Mouse (Mus musculus): ENCODE data around the gene Ccdc149. TPM values are rescaled to one million over a fixed set of nuclear protein-coding genes. Genes with fewer than 3 reads are reported as not detected.

Ccdc149 gene
- polyA plus RNA-seq, 1 experiment from 2014 or later, result not detected

- WGBS (ENCODE audit: missing documents), result 31% methylated on average over 3 of the region's 3 CpGs
- Histone ChIP-seq H3K79me2 (ENCODE audit: inconsistent target) (no peaks in the 10 kb centered on the region), H3K36me3 (ENCODE audit: inconsistent target) (no peaks in the 10 kb centered on the region), H3K27ac (no peak overlapping the region), H3K4me3 (ENCODE audit: inconsistent target) (no peak overlapping the region)
Measured at GRCm38 (mm10) chr5:52423893-52424292, 47.4 kb downstream of the Ccdc149 start.

- Histone ChIP-seq H3K27ac (no peak overlapping the region), H3K36me3 (ENCODE audit: inconsistent target) (no peaks in the 10 kb centered on the region), H3K4me3 (ENCODE audit: inconsistent target) (no peak overlapping the region), H3K79me2 (ENCODE audit: inconsistent target) (no peaks in the 10 kb centered on the region)
- 94% methylated on average over 2 of the region's 2 CpGs for WGBS (ENCODE audit: missing documents)
Measured at GRCm38 (mm10) chr5:52416485-52416884, 54.8 kb downstream of the Ccdc149 start.

DNA sequence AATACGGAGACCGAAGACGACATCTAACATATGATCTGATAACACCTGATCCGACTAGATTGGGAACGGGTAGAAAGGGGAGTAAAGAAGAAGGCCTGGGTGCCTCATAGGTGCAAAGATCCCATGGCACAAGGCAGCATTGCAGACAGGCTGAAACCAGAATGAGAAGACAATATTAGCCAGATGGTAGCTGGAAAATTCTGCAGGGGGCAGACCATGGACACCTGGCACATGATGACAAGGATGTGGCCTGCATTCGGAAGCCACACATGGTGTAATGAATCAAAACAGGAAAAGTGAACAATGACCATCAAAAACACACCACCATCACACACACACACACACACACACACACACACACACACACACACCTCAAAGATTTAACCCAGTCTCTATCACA, 55.4 kb downstream of the Ccdc149 start:
- H3K27ac ChIP-seq, result no peak overlapping the region
- no peaks in the 10 kb centered on the region for H3K36me3 ChIP-seq (ENCODE audit: inconsistent target)
- no peak overlapping the region for H3K4me3 ChIP-seq (ENCODE audit: inconsistent target)
- no peaks in the 10 kb centered on the region for H3K79me2 ChIP-seq (ENCODE audit: inconsistent target)
- 93% methylated on average over 6 of the region's 6 CpGs for WGBS (ENCODE audit: missing documents)

DNA sequence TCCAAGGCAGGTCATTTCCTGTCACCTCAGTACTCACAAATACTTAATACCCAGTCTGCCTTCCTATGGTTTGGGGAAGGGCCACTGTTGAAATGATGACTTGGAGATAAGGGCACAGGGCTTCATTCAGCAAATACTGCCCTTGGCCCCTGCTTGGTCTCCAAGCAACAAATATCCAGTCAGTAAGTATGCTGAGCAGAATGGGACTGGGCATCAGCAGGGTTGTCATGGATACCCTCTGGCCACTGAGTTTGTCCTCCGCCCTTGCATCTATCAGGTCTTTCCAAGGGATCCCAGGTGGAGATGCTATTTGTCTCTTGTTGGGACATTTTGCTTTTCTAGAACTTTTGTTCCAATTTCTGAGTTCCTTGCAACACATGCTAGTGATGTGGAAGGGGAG, 56.1 kb downstream of the Ccdc149 start:
- 93% methylated on average over 1 of the region's 1 CpGs for WGBS (ENCODE audit: missing documents)
- H3K4me3 ChIP-seq (ENCODE audit: inconsistent target), result no peak overlapping the region
- H3K79me2 ChIP-seq (ENCODE audit: inconsistent target), result no peaks in the 10 kb centered on the region
- H3K27ac ChIP-seq, result no peak overlapping the region
- H3K36me3 ChIP-seq (ENCODE audit: inconsistent target), result no peaks in the 10 kb centered on the region

DNA sequence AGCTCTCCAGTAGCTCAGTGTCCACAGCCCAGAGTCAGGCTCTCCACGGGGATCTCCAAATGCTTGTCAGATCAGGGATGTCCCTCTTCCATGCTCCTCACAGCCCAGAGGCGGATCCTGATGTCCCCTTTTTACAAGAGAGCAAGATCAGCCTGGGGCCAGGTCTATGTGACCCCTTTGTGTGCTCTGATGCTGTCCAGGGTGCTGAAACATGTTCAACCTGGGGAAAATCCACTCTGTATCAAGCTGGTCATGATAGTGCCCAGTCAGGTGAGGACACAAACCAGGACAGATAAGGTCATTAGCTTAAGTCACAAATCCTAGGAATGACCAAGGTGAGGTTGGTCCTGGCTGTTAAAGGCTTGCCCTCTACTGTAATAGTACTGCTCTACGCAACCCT, 59.8 kb downstream of the Ccdc149 start:
- Histone ChIP-seq H3K36me3 (ENCODE audit: inconsistent target) (no peaks in the 10 kb centered on the region), H3K79me2 (ENCODE audit: inconsistent target) (no peaks in the 10 kb centered on the region), H3K4me3 (ENCODE audit: inconsistent target) (no peak overlapping the region), H3K27ac (no peak overlapping the region)
- whole genome bisulfite sequencing (ENCODE audit: missing documents), result 78% methylated on average over 3 of the region's 3 CpGs

DNA sequence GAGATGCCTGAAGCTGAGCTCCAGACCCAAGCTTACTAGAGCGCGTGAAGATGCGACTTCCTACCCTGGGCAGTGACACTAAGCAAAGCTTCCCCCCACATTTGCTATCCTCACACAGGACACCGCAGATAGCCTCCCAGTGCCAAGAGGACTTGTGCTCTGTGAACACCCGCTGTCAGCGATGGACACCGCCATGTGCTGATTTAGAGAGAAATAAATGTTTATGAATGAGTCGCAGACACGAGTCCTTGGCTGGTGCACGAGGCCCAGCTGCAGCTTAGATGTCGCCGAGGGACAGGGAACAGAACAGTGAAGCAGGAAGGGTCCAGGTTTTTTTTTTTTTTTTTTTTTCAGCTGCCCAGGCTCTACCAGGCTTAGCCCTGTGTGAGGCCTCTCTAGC, 61.1 kb downstream of the Ccdc149 start:
- WGBS (ENCODE audit: missing documents), result 95% methylated on average over 8 of the region's 12 CpGs
- Histone ChIP-seq H3K27ac (no peak overlapping the region), H3K79me2 (ENCODE audit: inconsistent target) (no peaks in the 10 kb centered on the region), H3K4me3 (ENCODE audit: inconsistent target) (no peak overlapping the region), H3K36me3 (ENCODE audit: inconsistent target) (no peaks in the 10 kb centered on the region)

GRCm38 (mm10) chr5:52408668-52409315, 62.5 kb downstream of the Ccdc149 start:
- no peak overlapping the region for H3K4me3 ChIP-seq (ENCODE audit: inconsistent target)
- no peaks in the 10 kb centered on the region for H3K79me2 ChIP-seq (ENCODE audit: inconsistent target)
- no peak overlapping the region for H3K27ac ChIP-seq
- 92% methylated on average over 7 of the region's 7 CpGs for WGBS (ENCODE audit: missing documents)
- no peaks in the 10 kb centered on the region for H3K36me3 ChIP-seq (ENCODE audit: inconsistent target)

DNA sequence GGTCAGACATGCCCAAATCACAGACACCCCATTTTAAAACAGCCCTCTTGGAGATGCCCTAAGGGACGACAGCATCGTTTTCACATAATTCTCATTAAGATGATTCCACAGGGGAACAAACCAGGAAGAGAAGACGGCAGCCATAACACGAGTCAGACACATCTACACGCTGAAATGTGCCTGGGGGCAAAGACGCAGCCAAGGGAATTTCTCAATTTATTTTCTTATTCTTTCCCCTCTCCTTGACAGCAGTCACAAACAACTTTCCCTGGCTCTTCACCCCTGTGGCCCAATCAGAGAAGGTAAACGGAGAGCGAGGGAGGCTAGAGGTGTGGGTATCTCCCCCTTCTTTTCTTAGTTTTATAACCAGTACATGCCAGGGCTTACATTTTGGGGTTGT, 66.9 kb downstream of the Ccdc149 start:
- no peak overlapping the region for H3K4me3 ChIP-seq (ENCODE audit: inconsistent target)
- no peaks in the 10 kb centered on the region for H3K79me2 ChIP-seq (ENCODE audit: inconsistent target)
- no peaks in the 10 kb centered on the region for H3K36me3 ChIP-seq (ENCODE audit: inconsistent target)
- no peak overlapping the region for H3K27ac ChIP-seq
- 92% methylated on average over 8 of the region's 8 CpGs for WGBS (ENCODE audit: missing documents)

GRCm38 (mm10) chr5:52393756-52394155, 77.6 kb downstream of the Ccdc149 start:
- Histone ChIP-seq H3K36me3 (ENCODE audit: inconsistent target) (no peaks in the 10 kb centered on the region), H3K79me2 (ENCODE audit: inconsistent target) (no peaks in the 10 kb centered on the region), H3K27ac (no peak overlapping the region), H3K4me3 (ENCODE audit: inconsistent target) (no peak overlapping the region)
- 94% methylated on average over 4 of the region's 4 CpGs for WGBS (ENCODE audit: missing documents)

DNA sequence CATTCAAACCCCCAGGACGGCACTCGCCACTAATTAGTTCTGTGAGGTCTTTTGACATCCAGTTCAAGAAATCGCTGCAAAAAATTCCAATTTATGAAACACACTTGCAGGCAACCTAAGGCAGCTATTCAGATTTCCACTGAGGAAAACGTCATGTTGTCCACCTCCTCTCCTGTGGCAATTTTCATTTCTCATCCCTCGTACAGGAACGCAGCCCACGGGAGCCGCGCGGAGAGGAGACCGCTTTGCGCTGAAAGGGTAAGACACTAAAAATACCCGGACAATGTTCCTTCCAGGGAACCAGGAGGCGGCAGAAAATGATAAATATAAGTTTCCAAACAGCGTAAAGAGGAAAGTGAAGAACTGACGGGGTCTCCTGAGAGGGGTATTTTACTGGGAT, 79.8 kb downstream of the Ccdc149 start:
- H3K36me3 ChIP-seq (ENCODE audit: inconsistent target), result no peaks in the 10 kb centered on the region
- no peaks in the 10 kb centered on the region for H3K79me2 ChIP-seq (ENCODE audit: inconsistent target)
- no peak overlapping the region for H3K4me3 ChIP-seq (ENCODE audit: inconsistent target)
- 88% methylated on average over 16 of the region's 16 CpGs for WGBS (ENCODE audit: missing documents)
- no peak overlapping the region for H3K27ac ChIP-seq

- 94% methylated on average over 6 of the region's 6 CpGs for WGBS (ENCODE audit: missing documents)
- H3K36me3 ChIP-seq (ENCODE audit: inconsistent target), result no peaks in the 10 kb centered on the region
- no peaks in the 10 kb centered on the region for H3K79me2 ChIP-seq (ENCODE audit: inconsistent target)
- H3K4me3 ChIP-seq (ENCODE audit: inconsistent target), result no peak overlapping the region
- H3K27ac ChIP-seq, result no peak overlapping the region
Measured at GRCm38 (mm10) chr5:52390381-52390780, 80.9 kb downstream of the Ccdc149 start.

- Histone ChIP-seq H3K4me3 (ENCODE audit: inconsistent target) (no peak overlapping the region), H3K36me3 (ENCODE audit: inconsistent target) (no peaks in the 10 kb centered on the region), H3K27ac (no peak overlapping the region), H3K79me2 (ENCODE audit: inconsistent target) (no peaks in the 10 kb centered on the region)
- 91% methylated on average over 7 of the region's 7 CpGs for WGBS (ENCODE audit: missing documents)
Measured at GRCm38 (mm10) chr5:52388092-52388749, 83.1 kb downstream of the Ccdc149 start.

GRCm38 (mm10) chr5:52386016-52386415, 85.3 kb downstream of the Ccdc149 start:
- no peaks in the 10 kb centered on the region for H3K36me3 ChIP-seq (ENCODE audit: inconsistent target)
- no peak overlapping the region for H3K27ac ChIP-seq
- 39% methylated on average over 2 of the region's 2 CpGs for WGBS (ENCODE audit: missing documents)
- H3K4me3 ChIP-seq (ENCODE audit: inconsistent target), result no peak overlapping the region
- no peaks in the 10 kb centered on the region for H3K79me2 ChIP-seq (ENCODE audit: inconsistent target)

DNA sequence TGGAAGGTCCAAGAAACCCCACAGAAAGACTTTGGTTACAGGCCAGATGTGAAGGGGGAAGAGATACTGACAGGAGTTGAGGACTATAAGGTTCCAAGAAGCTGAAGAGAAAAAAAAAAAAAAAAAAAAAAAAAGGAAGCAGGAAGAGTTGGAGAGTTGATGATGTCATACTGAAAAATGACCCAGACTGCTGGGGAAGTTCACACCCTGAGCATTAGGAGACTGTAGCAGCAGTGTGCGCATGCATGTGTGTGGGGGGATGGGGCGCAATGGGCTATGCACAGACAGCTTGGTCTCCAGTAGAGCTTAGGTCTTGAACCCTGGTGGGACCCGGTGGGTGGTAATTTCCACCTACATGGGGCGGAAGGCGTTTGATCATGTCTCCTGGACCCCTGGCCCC, 87.6 kb downstream of the Ccdc149 start:
- H3K27ac ChIP-seq, result no peak overlapping the region
- H3K79me2 ChIP-seq (ENCODE audit: inconsistent target), result no peaks in the 10 kb centered on the region
- WGBS (ENCODE audit: missing documents), result 97% methylated on average over 5 of the region's 5 CpGs
- H3K36me3 ChIP-seq (ENCODE audit: inconsistent target), result no peaks in the 10 kb centered on the region
- H3K4me3 ChIP-seq (ENCODE audit: inconsistent target), result no peak overlapping the region

DNA sequence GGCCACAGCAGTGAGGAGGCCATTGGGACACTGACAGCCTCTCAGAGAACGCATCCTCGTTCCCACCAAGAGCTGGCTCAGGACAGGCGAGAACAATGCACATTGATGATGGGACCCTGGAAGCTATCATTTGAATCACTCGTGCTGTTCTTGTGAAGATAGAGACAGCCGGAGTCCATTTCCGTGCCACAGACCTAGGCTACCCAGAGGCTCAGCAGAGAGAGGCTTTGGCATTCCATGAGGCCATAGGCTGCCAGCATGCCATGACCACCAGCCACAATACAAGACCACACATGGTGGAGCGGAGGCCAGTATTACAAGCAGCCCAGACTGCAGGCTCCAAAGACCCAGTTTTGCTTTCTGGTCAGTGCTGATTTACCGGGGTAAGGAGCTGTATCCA, 88.5 kb downstream of the Ccdc149 start:
- Histone ChIP-seq H3K27ac (no peak overlapping the region), H3K4me3 (ENCODE audit: inconsistent target) (no peak overlapping the region), H3K36me3 (ENCODE audit: inconsistent target) (no peaks in the 10 kb centered on the region), H3K79me2 (ENCODE audit: inconsistent target) (no peaks in the 10 kb centered on the region)
- 91% methylated on average over 8 of the region's 8 CpGs for WGBS (ENCODE audit: missing documents)

- 92% methylated on average over 9 of the region's 9 CpGs for WGBS (ENCODE audit: missing documents)
- no peak overlapping the region for H3K27ac ChIP-seq
- H3K79me2 ChIP-seq (ENCODE audit: inconsistent target), result no peaks in the 10 kb centered on the region
- H3K36me3 ChIP-seq (ENCODE audit: inconsistent target), result no peaks in the 10 kb centered on the region
- H3K4me3 ChIP-seq (ENCODE audit: inconsistent target), result no peak overlapping the region
Measured at GRCm38 (mm10) chr5:52375847-52376246, 95.5 kb downstream of the Ccdc149 start.

Data from macrophage (primary cell).